Mouse (Mus musculus) C2C12 (cell line): ENCODE measurements around the gene Ric3. TPM values are rescaled to one million over a fixed set of nuclear protein-coding genes. Genes with fewer than 3 reads are reported as not detected.

Experiments
- H3K27me3 ChIP-seq: one replicate; pipeline ENCODE4 v1.6.1; 2011; ENCODE audit not compliant: control insufficient read depth, insufficient read depth, insufficient read length
- H3K36me3 ChIP-seq: one replicate; pipeline ENCODE4 v1.6.1; 2011; ENCODE audit not compliant: control insufficient read depth, insufficient read depth
- H3K4me3 ChIP-seq: one replicate; pipeline ENCODE4 v1.5.1; 2011; ENCODE audit warnings: mild to moderate bottlenecking, control low read depth; ENCODE audit not compliant: poor library complexity, insufficient read depth, severe bottlenecking
- H3K79me2 ChIP-seq: one replicate; pipeline ENCODE4 v1.6.1; 2011; ENCODE audit not compliant: control insufficient read depth, insufficient read depth
- H3K79me3 ChIP-seq: one replicate; pipeline ENCODE4 v1.6.1; 2011; ENCODE audit warnings: low read depth, control low read depth
- H3ac ChIP-seq: one replicate; pipeline ENCODE3; 2011; ENCODE audit warnings: low read depth; ENCODE audit not compliant: control insufficient read depth, insufficient read length
- CEBPB ChIP-seq: IDR thresholded peaks from one replicate; pipeline ENCODE4 v1.6.1; 2011; ENCODE audit warnings: low read depth, mild to moderate bottlenecking, control low read depth, moderate library complexity
- CTCF ChIP-seq: IDR thresholded peaks from one replicate; pipeline ENCODE4 v1.5.1; 2011; ENCODE audit not compliant: control insufficient read depth, insufficient read depth, insufficient read length
- FOSL1 ChIP-seq: IDR thresholded peaks from one replicate; pipeline ENCODE4 v1.8.0; 2011; ENCODE audit warnings: mild to moderate bottlenecking, low read length; ENCODE audit not compliant: poor library complexity, insufficient read depth, severe bottlenecking
- MAX ChIP-seq: IDR thresholded peaks from one replicate; pipeline ENCODE4 v1.6.1; 2011; ENCODE audit warnings: mild to moderate bottlenecking, control low read depth
- MYOD1 ChIP-seq: IDR thresholded peaks from one replicate; pipeline ENCODE4 v1.6.1; 2011; ENCODE audit warnings: low read depth; ENCODE audit not compliant: control insufficient read depth, insufficient read length
- MYOG ChIP-seq: IDR thresholded peaks from one replicate; pipeline ENCODE4 v1.6.1; 2011; ENCODE audit not compliant: control insufficient read depth, insufficient read length; ENCODE audit errors: extremely low read depth
- USF1 ChIP-seq: IDR thresholded peaks from one replicate; pipeline ENCODE4 v1.6.1; 2011; ENCODE audit warnings: low read depth, mild to moderate bottlenecking, control low read depth, moderate library complexity
- polyA plus RNA-seq: library from polyadenylated mRNA; unstranded; fragments of >200 nt; fragmentation: generic; extraction: Trizol; gene quantifications from one replicate; pipeline ENCODE4 v1.2.1, GENCODE M21; 2012; ENCODE audit warnings: missing spikeins

The Ric3 gene
- polyA plus RNA-seq, 1 experiment: not detected

DNA sequence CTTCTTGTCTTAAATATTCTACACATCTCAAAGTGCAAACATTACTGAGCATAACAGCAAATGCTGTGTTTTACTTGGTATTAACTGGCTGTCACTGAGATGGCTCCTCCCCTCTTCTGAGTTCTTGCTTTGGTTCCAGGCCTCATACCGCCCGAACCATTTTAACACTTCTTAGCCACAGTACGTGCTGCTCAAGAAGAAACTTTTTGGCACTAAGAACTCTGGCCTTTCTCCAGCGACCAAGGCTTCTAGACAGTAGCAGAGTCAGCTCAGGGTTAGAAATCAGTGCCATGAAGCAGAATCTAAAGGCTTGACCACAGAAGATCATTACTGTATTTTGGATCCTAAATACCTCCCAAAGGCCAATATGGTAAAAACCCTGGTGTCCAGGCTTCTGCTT, 13.5 kb downstream of the Ric3 start:
- no peak overlapping the region for H3ac ChIP-seq
- no peaks in the 10 kb centered on the region for H3K79me3 ChIP-seq
- H3K79me2 ChIP-seq: no peaks in the 10 kb centered on the region
- TF ChIP-seq MAX (no peak), MYOG (no peak), USF1 (no peak), MYOD1 (no peak), CEBPB (no peak)
- no peak overlapping the region for H3K4me3 ChIP-seq
- H3K36me3 ChIP-seq: no peaks in the 10 kb centered on the region
- no peaks in the 10 kb centered on the region for H3K27me3 ChIP-seq

GRCm38 (mm10) chr7:109059536-109059935, 23.6 kb downstream of the Ric3 start:
- no peaks in the 10 kb centered on the region for H3K36me3 ChIP-seq
- no peaks in the 10 kb centered on the region for H3K79me3 ChIP-seq
- no peaks in the 10 kb centered on the region for H3K79me2 ChIP-seq
- no peak overlapping the region for H3ac ChIP-seq
- no peak overlapping the region for H3K4me3 ChIP-seq
- TF ChIP-seq CTCF (no peak), USF1 (no peak)
- no peaks in the 10 kb centered on the region for H3K27me3 ChIP-seq

GRCm38 (mm10) chr7:109050831-109051230, 32.3 kb downstream of the Ric3 start:
- Histone ChIP-seq H3K79me3 (no peaks in the 10 kb centered on the region), H3K79me2 (no peaks in the 10 kb centered on the region), H3K27me3 (no peaks in the 10 kb centered on the region), H3ac (no peak overlapping the region), H3K36me3 (no peaks in the 10 kb centered on the region), H3K4me3 (no peak overlapping the region)
- TF ChIP-seq FOSL1 (no peak), CEBPB (no peak), MAX (no peak), USF1 (no peak), MYOD1 (no peak), CTCF (no peak)

GRCm38 (mm10) chr7:109045876-109046275, 37.3 kb downstream of the Ric3 start:
- Histone ChIP-seq H3ac (no peak overlapping the region), H3K27me3 (no peaks in the 10 kb centered on the region), H3K4me3 (no peak overlapping the region), H3K79me3 (no peaks in the 10 kb centered on the region), H3K79me2 (no peaks in the 10 kb centered on the region), H3K36me3 (no peaks in the 10 kb centered on the region)
- TF ChIP-seq CTCF (no peak), FOSL1 (no peak), MYOD1 (no peak)

GRCm38 (mm10) chr7:109039445-109039844, 43.7 kb downstream of the Ric3 start:
- H3ac ChIP-seq: no peak overlapping the region
- H3K79me3 ChIP-seq: no peaks in the 10 kb centered on the region
- H3K79me2 ChIP-seq: no peaks in the 10 kb centered on the region
- no peaks in the 10 kb centered on the region for H3K27me3 ChIP-seq
- no peak overlapping the region for H3K4me3 ChIP-seq
- no peaks in the 10 kb centered on the region for H3K36me3 ChIP-seq
- no peak for TF ChIP-seq CEBPB
- no peak for TF ChIP-seq MYOD1
- no peak for TF ChIP-seq FOSL1
- no peak for TF ChIP-seq MAX
- no peak for TF ChIP-seq CTCF
- TF ChIP-seq USF1: no peak
- no peak for TF ChIP-seq MYOG

- no peak overlapping the region for H3ac ChIP-seq
- H3K79me2 ChIP-seq: no peaks in the 10 kb centered on the region
- H3K4me3 ChIP-seq: no peak overlapping the region
- H3K36me3 ChIP-seq: no peaks in the 10 kb centered on the region
- no peaks in the 10 kb centered on the region for H3K27me3 ChIP-seq
- no peaks in the 10 kb centered on the region for H3K79me3 ChIP-seq
- TF ChIP-seq MYOG (no peak), CTCF (no peak)
These were observed 44.1 kb downstream of the Ric3 start for GRCm38 (mm10) chr7:109038987-109039386.
